Mouse (Mus musculus): ENCODE measurements around the gene Eprs.

DNA sequence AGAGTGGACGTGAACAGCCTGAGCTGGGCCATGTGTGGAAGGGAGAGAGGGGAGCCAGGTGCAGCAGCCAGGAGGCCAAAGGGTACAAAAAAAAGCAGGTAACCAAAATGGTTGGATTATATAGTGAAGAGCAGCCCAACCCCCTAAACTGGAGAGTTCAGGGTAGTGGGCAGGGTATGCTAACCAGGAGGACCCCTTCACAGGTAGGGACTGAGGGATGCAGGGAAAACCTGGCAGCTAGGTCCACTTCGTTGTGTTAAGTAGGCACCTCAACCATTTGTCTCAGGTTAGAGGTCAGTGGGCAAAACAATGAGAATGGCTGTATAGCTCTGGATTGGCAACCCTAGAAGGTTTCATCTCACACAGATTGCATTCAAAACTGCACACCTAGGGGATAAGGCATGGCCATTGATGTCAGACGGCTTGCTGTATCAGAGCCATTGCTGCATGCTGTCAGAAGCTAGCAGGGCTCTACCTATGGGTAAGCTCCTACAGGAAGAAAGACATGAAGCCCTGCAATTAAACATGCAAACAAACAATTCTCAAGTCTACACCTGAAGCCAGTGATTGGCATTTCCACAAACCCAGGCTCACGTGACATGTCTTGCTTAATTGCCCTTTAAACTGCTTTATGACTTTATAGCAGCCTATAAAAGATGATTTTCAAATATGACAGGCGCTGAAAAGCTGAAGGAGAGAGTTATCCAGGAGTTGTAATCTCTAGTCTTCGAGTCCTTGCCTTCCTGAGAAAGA lies 68.6 kb downstream of the Eprs start:
- TF ChIP-seq ZKSCAN1 (IDR thresholded peaks at IDR 0.05; ENCODE audit: borderline replicate concordance, low read depth, low read length) (no peak), POLR2AphosphoS2 (IDR thresholded peaks at IDR 0.05; ENCODE audit: low read depth, low read length) (no peak), ETS1 (conservative IDR thresholded peaks at IDR 0.05; ENCODE audit: low read depth, low read length) (no peak), CTCF (conservative IDR thresholded peaks at IDR 0.05 in 1 of 2, IDR thresholded peaks at IDR 0.05 in 1 of 2; ENCODE audit: low read depth in 2 of 2, low read length in 2 of 2) (no peak)
